Comparison of ENCODE assay signal across 8 mouse cellular contexts in genomic region chr5:142959576-142960556, GRCm38 (mm10). TPM values are rescaled to one million over a fixed set of nuclear protein-coding genes. Genes with fewer than 3 reads are reported as not detected.
DNase-seq lines count a peak whose midpoint lies in the region; ATAC-seq and TF ChIP-seq lines count a peak whose summit lies in the region.

Gene Fscn1, plus strand, starts transcription at chr5:142960343.

- peak within 1 kb of the TSS; percentile 97 for H3K4me2 ChIP-seq in forebrain, embryonic 11.5 days (ENCODE audit: low read depth, low read length, severe bottlenecking)
- peak within 1 kb of the TSS; percentile 81 for H3K4me2 ChIP-seq in heart, embryonic 13.5 days
- H3K4me2 ChIP-seq in kidney, postnatal 0 days (ENCODE audit: low read length) = peak within 1 kb of the TSS; percentile 82
- peak within 1 kb of the TSS; percentile 81 for H3K4me2 ChIP-seq in liver, embryonic 11.5 days
- peak within 1 kb of the TSS; percentile 87 for H3K4me2 ChIP-seq in neural tube, embryonic 11.5 days (ENCODE audit: low read depth)

- peak; percentile 73 for DNase-seq in CD4-positive, CD25-positive, alpha-beta regulatory T cell, adult 2 months (ENCODE audit: low read depth, low spot score)
- peak; percentile 96 for DNase-seq in brain, embryonic 14.5 days (ENCODE audit: low read depth)
- peak; percentile 98 for DNase-seq in forebrain, embryonic 11.5 days (ENCODE audit: low spot score)
- DNase-seq in kidney, postnatal 0 days (ENCODE audit: low spot score) = peak; percentile 95
- peak; percentile 89 for DNase-seq in liver, embryonic 11.5 days (ENCODE audit: low spot score)
- peak; percentile 95 for DNase-seq in neural tube, embryonic 11.5 days (ENCODE audit: low spot score)
- DNase-seq in testis, postnatal 10 days (ENCODE audit: low spot score) = peak; percentile 95

- 6% methylated on average over 44 of the region's 44 CpGs for WGBS in forebrain, embryonic 11.5 days
- 9% methylated on average over 44 of the region's 44 CpGs for WGBS in heart, embryonic 13.5 days
- WGBS in kidney, postnatal 0 days = 10% methylated on average over 44 of the region's 44 CpGs
- 8% methylated on average over 44 of the region's 44 CpGs for WGBS in liver, embryonic 11.5 days
- 7% methylated on average over 44 of the region's 44 CpGs for WGBS in neural tube, embryonic 11.5 days

- H3K27ac ChIP-seq in forebrain, embryonic 11.5 days (ENCODE audit: low read depth, low read length) = peak within 1 kb of the TSS; percentile 97
- peak within 1 kb of the TSS; percentile 88 for H3K27ac ChIP-seq in heart, embryonic 13.5 days (replicated peaks)
- H3K27ac ChIP-seq in kidney, postnatal 0 days = peak within 1 kb of the TSS; percentile 95
- peak within 1 kb of the TSS; percentile 82 for H3K27ac ChIP-seq in liver, embryonic 11.5 days (ENCODE audit: low read depth, low read length)
- peak within 1 kb of the TSS; percentile 97 for H3K27ac ChIP-seq in neural tube, embryonic 11.5 days (ENCODE audit: low read depth, low read length)

- H3K36me3 ChIP-seq in forebrain, embryonic 11.5 days (ENCODE audit: control insufficient read depth, insufficient read depth, low read length) = no peaks in the 10 kb centered on the region
- H3K36me3 ChIP-seq in heart, embryonic 13.5 days = peaks cover 4% of the 10 kb centered on the region; the same call in 1 of the 2 replicates
- H3K36me3 ChIP-seq in kidney, postnatal 0 days (ENCODE audit: insufficient read depth, low read length) = no peaks in the 10 kb centered on the region
- H3K36me3 ChIP-seq in liver, embryonic 11.5 days (ENCODE audit: control insufficient read depth, insufficient read depth, low read length) = no peaks in the 10 kb centered on the region
- 0 out of 2 replicates have a peak, but pooled peaks cover 4% of the 10 kb centered on the region for H3K36me3 ChIP-seq in neural tube, embryonic 11.5 days (ENCODE audit: control insufficient read depth, insufficient read depth, low read length)

- H3K4me1 ChIP-seq in forebrain, embryonic 11.5 days (replicated peaks; ENCODE audit: control insufficient read depth, insufficient read depth, low read length) = peaks cover 17% of the 10 kb centered on the region
- H3K4me1 ChIP-seq in heart, embryonic 13.5 days = peaks cover 45% of the 10 kb centered on the region
- H3K4me1 ChIP-seq in kidney, postnatal 0 days (replicated peaks; ENCODE audit: insufficient read depth, low read length) = peaks cover 18% of the 10 kb centered on the region
- peaks cover 12% of the 10 kb centered on the region for H3K4me1 ChIP-seq in liver, embryonic 11.5 days (replicated peaks; ENCODE audit: control insufficient read depth, insufficient read depth, low read length)
- peaks cover 23% of the 10 kb centered on the region for H3K4me1 ChIP-seq in neural tube, embryonic 11.5 days (ENCODE audit: control insufficient read depth, insufficient read depth, low read length)

- peak; percentile 70 for ATAC-seq in forebrain, embryonic 11.5 days (replicated peaks; ENCODE audit: low FRiP score)
- ATAC-seq in heart, embryonic 13.5 days (ENCODE audit: extremely low read depth, insufficient number of reproducible peaks, low FRiP score, low TSS enrichment) = peak; percentile 64
- peak; percentile 42 for ATAC-seq in kidney, postnatal 0 days (replicated peaks; ENCODE audit: low FRiP score, low read depth)
- peak; percentile 46 for ATAC-seq in liver, embryonic 11.5 days (replicated peaks; ENCODE audit: low FRiP score)
- peak; percentile 69 for ATAC-seq in neural tube, embryonic 11.5 days (ENCODE audit: insufficient read depth, low FRiP score, low TSS enrichment)

- peak; percentile 34; the same call in 1 of the 2 replicates for TF ChIP-seq CTCF in brain, embryonic 14.5 days (IDR thresholded peaks at IDR 0.05; ENCODE audit: borderline replicate concordance, extremely low read depth, insufficient read depth, insufficient read length)
- TF ChIP-seq CTCF in kidney, postnatal 0 days (IDR thresholded peaks at IDR 0.05; ENCODE audit: low read depth) = peak; percentile 44

- H3K9ac ChIP-seq in forebrain, embryonic 11.5 days (ENCODE audit: low read length) = peak within 1 kb of the TSS; percentile 99
- peak within 1 kb of the TSS; percentile 95 for H3K9ac ChIP-seq in heart, embryonic 13.5 days
- peak within 1 kb of the TSS; percentile 86 for H3K9ac ChIP-seq in kidney, postnatal 0 days (ENCODE audit: low read depth, low read length)
- H3K9ac ChIP-seq in liver, embryonic 11.5 days (ENCODE audit: low read depth, low read length) = peak within 1 kb of the TSS; percentile 70
- H3K9ac ChIP-seq in neural tube, embryonic 11.5 days (ENCODE audit: low read length) = peak within 1 kb of the TSS; percentile 100

- H3K9me3 ChIP-seq in forebrain, embryonic 11.5 days (ENCODE audit: control insufficient read depth, low read length) = no peaks in the 10 kb centered on the region
- H3K9me3 ChIP-seq in heart, embryonic 13.5 days = no peaks in the 10 kb centered on the region
- no peaks in the 10 kb centered on the region for H3K9me3 ChIP-seq in kidney, postnatal 0 days (replicated peaks; ENCODE audit: low read length)
- no peaks in the 10 kb centered on the region for H3K9me3 ChIP-seq in liver, embryonic 11.5 days (ENCODE audit: control insufficient read depth, low read length)
- H3K9me3 ChIP-seq in neural tube, embryonic 11.5 days (ENCODE audit: control insufficient read depth, low read length) = no peaks in the 10 kb centered on the region

- H3K4me3 ChIP-seq in forebrain, embryonic 11.5 days (ENCODE audit: low read depth, low read length) = peak within 1 kb of the TSS; percentile 99
- H3K4me3 ChIP-seq in heart, embryonic 13.5 days = peak within 1 kb of the TSS; percentile 70
- H3K4me3 ChIP-seq in kidney, postnatal 0 days (replicated peaks; ENCODE audit: low read depth, low read length) = peak within 1 kb of the TSS; percentile 76
- H3K4me3 ChIP-seq in liver, embryonic 11.5 days (ENCODE audit: low read depth, low read length) = peak within 1 kb of the TSS; percentile 70
- H3K4me3 ChIP-seq in neural tube, embryonic 11.5 days (ENCODE audit: low read depth, low read length) = peak within 1 kb of the TSS; percentile 100

- peak; percentile 99 for TF ChIP-seq POLR2A in brain, embryonic 14.5 days (IDR thresholded peaks at IDR 0.05; ENCODE audit: borderline replicate concordance, extremely low read depth, insufficient read depth, insufficient read length, poor library complexity, severe bottlenecking)

- no peaks in the 10 kb centered on the region; the same call in 1 of the 2 replicates for H3K27me3 ChIP-seq in forebrain, embryonic 11.5 days (ENCODE audit: control insufficient read depth, insufficient read depth, low read length)
- H3K27me3 ChIP-seq in heart, embryonic 13.5 days (replicated peaks) = peaks cover 14% of the 10 kb centered on the region; the same call in 1 of the 2 replicates
- H3K27me3 ChIP-seq in kidney, postnatal 0 days (ENCODE audit: insufficient read depth, low read length) = no peaks in the 10 kb centered on the region
- peaks cover 54% of the 10 kb centered on the region for H3K27me3 ChIP-seq in liver, embryonic 11.5 days (replicated peaks; ENCODE audit: control insufficient read depth, insufficient read depth, low read length)
- H3K27me3 ChIP-seq in neural tube, embryonic 11.5 days (ENCODE audit: control insufficient read depth, insufficient read depth, low read length) = no peaks in the 10 kb centered on the region

RNA-seq across cellular contexts. Expression of gene Fscn1, which starts in this region (rescaled TPM):
- polyA plus RNA-seq in brain, embryonic 14.5 days (2012; rRNA removed) = 634 and 658 TPM in 2 replicates
- polyA plus RNA-seq in forebrain, embryonic 11.5 days (2014; fragmentation: Nextera tagmentation; extraction: Ambion mirVana) = 680 and 728 TPM in 2 replicates
- polyA plus RNA-seq in heart, embryonic 13.5 days (2015; fragmentation: Nextera tagmentation; extraction: Ambion mirVana) = 135 and 155 TPM in 2 replicates
- 175 and 205 TPM in 2 replicates for polyA plus RNA-seq in kidney, postnatal 0 days (2015; fragmentation: Nextera tagmentation; extraction: Ambion mirVana)
- polyA plus RNA-seq in liver, embryonic 11.5 days (2014; fragmentation: Nextera tagmentation; extraction: Ambion mirVana) = 142 and 148 TPM in 2 replicates
- 664 and 698 TPM in 2 replicates for polyA plus RNA-seq in neural tube, embryonic 11.5 days (2014; fragmentation: Nextera tagmentation; extraction: Ambion mirVana)

Comparison
In these comparisons a context has a peak if more than half of its experiments do, and no peak if none do; other contexts are left out.
1. Peak in every context shown above with its lines: DNase-seq, ATAC-seq, H3K4me3 ChIP-seq and H3K27ac ChIP-seq.